Mouse (Mus musculus): Measurements from ENCODE around the gene Cep85l. TPM values are rescaled to one million over a fixed set of nuclear protein-coding genes. Genes with fewer than 3 reads are reported as not detected.

The Cep85l gene
- total RNA-seq, 2 experiments from 2014 or later, result 22.8 to 25.1 TPM

DNA sequence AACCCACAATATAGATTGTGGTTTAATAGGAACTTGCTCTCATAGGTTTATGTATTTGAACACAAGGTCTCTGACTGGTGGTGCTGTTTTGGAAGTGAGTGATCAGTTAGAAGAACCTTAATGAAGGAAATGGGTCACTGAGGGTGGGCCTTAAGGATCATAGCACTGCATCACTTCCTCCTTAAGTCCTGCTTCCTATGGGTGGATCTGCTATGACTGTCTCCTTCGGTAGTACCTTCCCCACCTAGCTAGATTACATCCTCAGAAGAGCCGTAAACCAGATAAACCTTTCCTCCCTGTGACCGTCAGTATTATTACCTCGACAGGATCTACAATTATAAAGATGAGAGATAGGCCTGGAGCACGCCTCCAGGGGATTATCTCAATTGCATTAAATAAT, 5.7 kb upstream of the Cep85l start:
- TF ChIP-seq CTCF (conservative IDR thresholded peaks at IDR 0.05), result no peak
- Histone ChIP-seq H3K27ac (no peak overlapping the region), H3K4me3 (no peak overlapping the region)
- no peak for DNase-seq (ENCODE audit: low spot score in 2 of 2)

DNA sequence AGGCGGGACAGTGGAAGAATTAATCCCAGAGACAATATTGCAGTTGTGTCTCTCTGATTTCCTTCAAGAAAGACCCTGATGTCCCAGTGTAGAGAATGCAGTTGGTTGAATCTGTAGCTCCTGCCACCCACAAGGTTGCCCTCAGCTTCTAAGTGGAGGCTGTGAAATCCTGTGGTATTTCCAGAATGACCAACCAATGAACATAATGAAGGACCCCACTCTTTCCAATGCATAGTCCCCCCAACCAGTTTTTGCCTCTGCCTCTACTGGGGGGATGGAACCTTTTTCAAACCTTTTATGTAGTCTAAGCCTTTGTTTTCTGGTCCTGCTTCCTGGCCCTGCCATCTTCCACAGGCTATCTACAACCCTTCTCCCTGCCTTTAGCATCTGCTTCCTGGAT, 5.1 kb upstream of the Cep85l start:
- no peak overlapping the region for H3K27ac ChIP-seq
- TF ChIP-seq CTCF (conservative IDR thresholded peaks at IDR 0.05), result no peak
- no peak for DNase-seq (ENCODE audit: low spot score in 2 of 2)
- no peak overlapping the region for H3K4me3 ChIP-seq

DNA sequence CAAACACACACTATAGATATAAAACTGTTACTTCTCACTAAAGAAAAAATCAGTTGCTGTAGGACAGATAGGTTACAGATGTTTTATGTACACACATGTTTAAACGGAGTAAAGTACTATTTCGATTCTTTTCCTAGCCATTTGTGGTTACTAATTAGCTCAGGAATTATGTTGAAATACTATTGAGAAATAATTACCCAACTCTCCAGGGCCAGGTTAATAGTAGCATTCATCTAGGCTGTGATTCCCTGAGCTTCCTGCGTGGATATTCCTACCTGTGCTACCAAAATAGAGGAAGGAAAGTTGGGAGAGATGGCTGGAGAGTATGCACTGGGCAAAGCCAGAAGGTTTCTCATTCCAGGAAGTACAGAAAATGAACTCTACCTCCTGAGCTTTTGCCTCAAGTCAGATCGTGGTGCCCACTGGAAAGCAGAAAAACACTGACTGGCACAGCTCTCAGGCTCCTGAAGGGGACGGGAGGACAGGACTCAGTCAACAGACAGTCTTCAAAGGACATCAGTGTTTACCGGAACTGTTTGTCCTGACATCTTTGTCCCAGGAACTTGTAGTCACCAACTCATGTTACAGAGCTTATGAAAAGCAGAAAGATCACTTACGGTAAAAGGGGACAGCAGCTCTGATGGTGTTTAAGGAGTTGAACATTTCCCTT, 3.1 kb upstream of the Cep85l start:
- DNase-seq (ENCODE audit: low spot score in 2 of 2), result no peak
- TF ChIP-seq CTCF (conservative IDR thresholded peaks at IDR 0.05), result no peak
- Histone ChIP-seq H3K4me3 (no peak overlapping the region), H3K27ac (no peak overlapping the region)

DNA sequence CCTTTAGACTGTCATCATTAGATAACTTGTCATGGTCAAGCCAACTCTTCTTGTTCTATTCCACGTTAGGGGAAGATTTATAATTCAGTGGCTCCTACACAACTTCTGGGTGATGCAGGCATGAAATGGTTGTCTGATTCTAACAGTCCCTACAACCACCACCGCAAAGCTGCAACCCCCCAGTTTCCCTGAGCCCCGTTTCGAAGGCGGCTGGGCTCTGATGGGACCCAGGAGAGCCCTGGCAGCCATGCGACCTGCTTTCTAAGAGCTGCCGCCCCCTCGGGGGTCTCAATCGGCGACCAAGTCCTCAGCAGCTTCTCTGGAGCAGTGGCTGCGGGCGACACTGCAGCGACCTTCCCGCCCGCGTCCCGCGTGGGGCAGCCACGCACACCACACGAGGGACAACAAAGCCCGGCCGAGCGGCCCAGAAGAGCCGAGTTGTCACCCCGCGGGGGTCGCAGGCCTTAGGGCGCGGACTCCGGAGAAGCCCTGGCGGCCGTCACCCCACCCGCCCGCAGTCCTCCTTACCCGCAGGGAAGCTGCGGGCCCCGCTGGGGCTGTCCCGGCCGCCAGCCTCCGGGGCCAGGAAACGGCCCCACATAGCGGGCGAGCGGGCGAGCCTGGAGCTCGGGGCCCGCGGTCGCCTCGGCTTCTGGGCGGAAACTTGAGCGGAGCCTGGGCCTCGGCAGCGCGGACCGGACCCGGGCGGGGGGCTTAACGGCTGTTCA, 602 bp downstream of the Cep85l start:
- no peak; the same call in 1 of the 2 replicates for TF ChIP-seq CTCF (conservative IDR thresholded peaks at IDR 0.05)
- Histone ChIP-seq H3K27ac (peak overlapping the region; percentile 99), H3K4me3 (peak overlapping the region; percentile 85)
- peak; percentile 17 to 27 for DNase-seq (ENCODE audit: low spot score in 2 of 2)

DNA sequence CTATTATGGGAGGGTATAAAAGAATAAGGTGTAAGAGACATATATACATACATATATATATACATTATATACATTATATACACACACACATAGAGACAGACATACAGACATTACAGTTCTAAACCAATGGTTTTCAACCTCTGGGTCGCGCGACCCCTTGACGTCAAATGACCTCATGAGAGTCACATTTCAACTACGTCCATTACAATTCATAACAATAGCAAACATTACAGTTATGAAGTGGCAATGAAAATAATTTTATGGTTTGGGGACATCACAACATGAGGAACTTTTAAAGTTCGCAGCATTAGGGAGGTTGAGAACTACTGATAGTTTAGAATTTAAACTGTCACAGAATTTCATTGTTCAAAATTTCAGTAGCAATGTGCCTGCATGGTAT, 1.5 kb downstream of the Cep85l start:
- TF ChIP-seq CTCF (conservative IDR thresholded peaks at IDR 0.05), result no peak
- Histone ChIP-seq H3K4me3 (peak overlapping the region; percentile 85), H3K27ac (peak overlapping the region; percentile 99)
- DNase-seq (ENCODE audit: low spot score in 2 of 2), result no peak

DNA sequence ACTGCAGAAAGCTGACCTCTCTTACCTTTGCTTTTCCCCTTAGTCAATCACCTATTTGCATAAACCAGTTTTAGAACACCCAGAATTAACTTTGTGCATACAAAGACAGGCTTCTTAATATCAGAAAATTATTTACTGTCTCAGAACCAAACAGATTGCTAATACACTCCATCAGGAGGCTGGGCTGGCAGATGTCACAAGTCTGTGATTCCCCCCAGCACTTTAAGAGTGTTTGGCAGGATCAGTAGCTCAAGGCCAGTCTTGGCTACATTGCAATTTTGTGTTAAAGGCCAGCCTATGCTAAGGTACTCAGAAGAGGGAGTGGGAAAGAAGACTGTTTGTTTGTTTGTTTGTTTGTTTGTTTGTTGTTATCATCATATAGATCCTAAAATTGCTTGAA, 2.7 kb downstream of the Cep85l start:
- Histone ChIP-seq H3K4me3 (peak overlapping the region; percentile 85), H3K27ac (peak overlapping the region; percentile 99; the same call in 1 of the 2 replicates)
- DNase-seq (ENCODE audit: low spot score in 2 of 2), result no peak
- TF ChIP-seq CTCF (conservative IDR thresholded peaks at IDR 0.05), result no peak

DNA sequence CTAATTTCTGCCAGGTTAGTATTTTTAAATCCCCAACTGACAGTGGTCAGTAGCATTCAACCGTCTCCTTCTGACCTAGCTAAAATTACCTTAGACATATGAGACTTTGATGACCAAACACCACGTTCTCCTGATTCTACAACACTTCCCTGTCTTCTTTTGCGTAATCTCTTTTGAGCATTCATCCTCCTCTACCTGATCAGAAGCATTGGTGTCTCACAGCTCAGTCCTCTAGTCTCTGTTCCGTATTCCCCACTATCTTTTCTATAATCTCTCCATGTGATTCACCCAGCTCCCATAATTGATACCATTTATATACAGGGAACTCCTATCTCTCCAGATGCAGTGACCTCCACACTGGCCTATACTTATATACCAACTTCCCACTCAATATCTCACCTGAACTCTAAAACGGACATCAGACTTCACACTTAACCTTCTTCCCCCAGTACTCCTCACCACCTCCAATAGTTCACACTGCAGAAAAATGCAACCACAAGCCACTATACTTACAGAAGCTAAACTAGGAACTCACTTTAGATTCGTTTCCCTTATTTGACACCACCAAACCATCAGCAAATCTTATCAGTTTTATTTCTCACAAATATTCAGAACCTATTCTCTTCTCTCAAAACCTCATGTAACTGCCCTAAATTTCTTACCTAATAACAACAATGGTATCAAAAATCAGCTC, 5.7 kb downstream of the Cep85l start:
- DNase-seq (ENCODE audit: low spot score in 2 of 2), result no peak
- no peak for TF ChIP-seq CTCF (conservative IDR thresholded peaks at IDR 0.05)
- Histone ChIP-seq H3K27ac (no peak overlapping the region), H3K4me3 (no peak overlapping the region)

DNA sequence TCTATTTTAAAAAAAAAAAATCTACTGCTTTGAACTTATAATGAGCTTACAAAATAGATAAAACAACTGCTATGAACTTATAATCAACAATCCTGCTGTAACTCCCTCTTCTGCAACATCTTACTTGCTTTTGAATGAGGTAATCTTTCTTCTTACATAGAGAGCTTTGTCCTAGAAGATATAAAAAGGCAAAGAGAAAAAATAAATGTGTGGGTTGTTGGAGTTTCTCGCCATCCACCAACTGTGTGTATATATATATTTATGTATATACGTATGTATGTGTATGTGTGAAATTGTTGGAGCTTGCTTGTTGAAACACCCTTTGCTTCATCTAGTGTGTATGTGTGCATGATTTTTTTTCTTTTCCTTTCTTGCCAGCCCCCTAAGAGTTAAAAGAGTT, 12.5 kb downstream of the Cep85l start:
- no peak overlapping the region for H3K4me3 ChIP-seq
- no peak for TF ChIP-seq CTCF (conservative IDR thresholded peaks at IDR 0.05)
- H3K27ac ChIP-seq, result no peak overlapping the region
- no peak for DNase-seq (ENCODE audit: low spot score in 2 of 2)

DNA sequence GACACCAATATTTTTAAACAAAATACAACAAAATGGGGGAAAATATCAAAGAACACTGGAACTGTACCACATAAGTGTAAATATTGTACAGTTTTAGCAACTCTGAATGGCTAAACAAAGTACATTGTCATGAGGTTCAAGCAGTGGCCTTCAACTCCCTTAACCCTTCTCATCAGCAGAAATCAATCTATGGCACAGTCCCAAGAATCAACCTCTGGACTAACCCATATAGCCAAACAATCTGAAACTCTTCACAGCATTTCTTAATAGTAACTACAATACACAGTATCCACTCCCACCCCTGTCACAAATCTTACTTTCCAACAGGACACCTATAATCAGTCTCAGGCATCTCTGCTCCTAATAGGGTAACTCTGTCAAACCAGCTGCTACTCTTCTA, 15.4 kb downstream of the Cep85l start:
- TF ChIP-seq CTCF (conservative IDR thresholded peaks at IDR 0.05), result no peak
- no peak overlapping the region for H3K4me3 ChIP-seq
- no peak overlapping the region for H3K27ac ChIP-seq
- DNase-seq (ENCODE audit: low spot score in 2 of 2), result no peak

DNA sequence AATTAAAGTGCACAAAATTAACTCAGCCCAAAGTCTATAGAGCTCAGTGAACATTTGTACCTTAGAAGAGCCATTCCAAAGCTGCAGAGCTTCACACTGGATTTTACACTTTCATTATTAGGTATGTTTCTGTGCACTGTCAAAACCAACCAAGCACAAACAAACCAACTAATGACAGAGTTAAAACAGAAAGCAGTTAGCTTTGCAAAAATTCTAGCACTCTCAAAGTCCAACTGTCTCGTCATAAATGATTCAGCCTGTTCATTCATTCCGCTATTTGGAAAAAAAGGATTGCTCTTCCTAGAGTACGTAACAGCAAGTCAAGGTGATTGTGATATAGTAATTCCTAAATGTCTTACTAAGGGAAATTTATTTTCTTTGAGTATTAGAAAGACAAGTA, 20.7 kb downstream of the Cep85l start:
- Histone ChIP-seq H3K4me3 (no peak overlapping the region), H3K27ac (no peak overlapping the region; the same call in 1 of the 2 replicates)
- DNase-seq (ENCODE audit: low spot score in 2 of 2), result no peak
- TF ChIP-seq CTCF (conservative IDR thresholded peaks at IDR 0.05), result no peak

DNA sequence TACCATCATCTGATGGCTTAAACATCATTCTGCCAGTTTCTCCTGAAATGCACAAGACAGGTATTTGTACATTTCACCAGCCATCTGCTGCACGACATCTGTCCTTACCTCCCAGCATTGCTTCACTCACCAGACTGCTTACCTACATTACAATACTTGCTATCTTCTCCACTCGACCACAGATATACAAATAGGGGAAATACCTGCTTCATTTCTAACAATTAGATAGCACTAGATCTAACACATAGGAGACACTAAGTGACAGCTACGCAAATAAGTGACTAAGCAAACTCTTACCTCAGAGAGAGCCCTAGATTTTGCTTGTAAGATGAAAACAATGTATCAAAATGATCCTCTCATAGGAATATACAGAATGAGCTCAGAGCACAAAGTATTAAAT, 26.1 kb downstream of the Cep85l start:
- H3K4me3 ChIP-seq, result no peak overlapping the region
- no peak for TF ChIP-seq CTCF (conservative IDR thresholded peaks at IDR 0.05)
- no peak overlapping the region for H3K27ac ChIP-seq
- no peak for DNase-seq (ENCODE audit: low spot score in 2 of 2)

DNA sequence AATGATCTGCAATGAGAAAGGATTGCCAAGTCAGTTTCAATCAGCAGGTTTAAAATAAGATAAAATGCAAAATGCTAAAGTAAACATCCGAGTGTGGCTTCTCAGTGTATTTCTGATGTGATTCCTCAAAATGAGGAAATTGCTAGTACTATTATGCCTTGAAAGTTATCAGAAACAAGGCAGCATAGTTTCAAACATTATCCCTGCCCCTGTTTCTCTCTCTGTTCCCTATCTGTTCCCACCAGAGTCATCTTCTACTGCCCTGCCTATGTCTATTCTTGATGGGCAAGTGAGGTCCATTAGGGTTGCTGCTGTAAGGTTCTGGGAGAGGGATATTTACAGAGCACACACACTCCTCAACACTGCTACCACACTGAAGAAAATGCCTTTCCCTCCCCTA, 30.5 kb downstream of the Cep85l start:
- Histone ChIP-seq H3K27ac (peak overlapping the region; percentile 73; the same call in 1 of the 2 replicates), H3K4me3 (no peak overlapping the region)
- no peak for TF ChIP-seq CTCF (conservative IDR thresholded peaks at IDR 0.05)
- DNase-seq (ENCODE audit: low spot score in 2 of 2), result no peak
